Mouse (Mus musculus) brain, embryonic 14.5 days (tissue): Measurements from ENCODE around the gene Auts2.

Experiments used
- CTCF ChIP-seq: fragments of 200-500 bp; IDR thresholded peaks from 2 replicates; pipeline ENCODE4 v1.5.1; 2012; ENCODE audit warnings: inconsistent platforms, mild to moderate bottlenecking, moderate library complexity, borderline replicate concordance; ENCODE audit not compliant: insufficient read depth, insufficient read length; ENCODE audit errors: extremely low read depth
- POLR2A ChIP-seq: fragments of 200-500 bp; IDR thresholded peaks from 2 replicates; pipeline ENCODE4 v1.6.1; 2012; ENCODE audit warnings: mild to moderate bottlenecking, inconsistent platforms, borderline replicate concordance; ENCODE audit not compliant: poor library complexity, insufficient read depth, insufficient read length, severe bottlenecking; ENCODE audit errors: extremely low read depth

- TF ChIP-seq CTCF = no peak
- TF ChIP-seq POLR2A = no peak
Observed at GRCm38 (mm10) chr5:131703729-131704128, 839.4 kb downstream of the Auts2 start.
